Mouse (Mus musculus): ENCODE measurements around the gene Sema4a. TPM values are rescaled to one million over a fixed set of nuclear protein-coding genes. Genes with fewer than 3 reads are reported as not detected.
"Not testable (repeated sequence)": the region's sequence is repeated elsewhere in the genome, so short reads cannot be mapped to it uniquely, and the experiment has no call there.

Sema4a gene
- polyA plus RNA-seq, 1 experiment from 2014 or later = 21.8 TPM

- H3K4me2 ChIP-seq = peak overlapping the region; percentile 49
- H3K27ac ChIP-seq (replicated peaks) = no peak overlapping the region
- peaks cover 10% of the 10 kb centered on the region for H3K4me1 ChIP-seq (replicated peaks)
- no peak overlapping the region for H3K4me3 ChIP-seq
- ATAC-seq (ENCODE audit: low read depth) = no peak
- H3K36me3 ChIP-seq = peaks cover 57% of the 10 kb centered on the region
- H3K27me3 ChIP-seq = peaks cover 7% of the 10 kb centered on the region; the same call in 1 of the 2 replicates
- H3K9me3 ChIP-seq = no peaks in the 10 kb centered on the region
- no peak overlapping the region for H3K9ac ChIP-seq
- WGBS = 79% methylated on average over 10 of the region's 10 CpGs
Measured at GRCm38 (mm10) chr3:88437454-88437853, 23.5 kb downstream of the Sema4a start.

GRCm38 (mm10) chr3:88436395-88437201 lies 24.4 kb downstream of the Sema4a start:
- WGBS = 11% methylated on average over 29 of the region's 29 CpGs
- Histone ChIP-seq H3K9ac (peak overlapping the region; percentile 23; the same call in 1 of the 2 replicates), H3K27ac (replicated peaks) (no peak overlapping the region), H3K4me2 (peak overlapping the region; percentile 49), H3K4me3 (peak overlapping the region; percentile 22), H3K9me3 (no peaks in the 10 kb centered on the region), H3K27me3 (0 out of 2 replicates have a peak, but pooled peaks cover 1% of the 10 kb centered on the region), H3K36me3 (peaks cover 57% of the 10 kb centered on the region), H3K4me1 (replicated peaks) (peaks cover 10% of the 10 kb centered on the region)
- ATAC-seq (ENCODE audit: low read depth) = peak; percentile 73

- Histone ChIP-seq H3K9ac (no peak overlapping the region), H3K4me2 (no peak overlapping the region), H3K9me3 (no peaks in the 10 kb centered on the region), H3K4me3 (no peak overlapping the region), H3K4me1 (replicated peaks) (peaks cover 4% of the 10 kb centered on the region), H3K27me3 (no peaks in the 10 kb centered on the region), H3K36me3 (peaks cover 55% of the 10 kb centered on the region), H3K27ac (replicated peaks) (no peak overlapping the region)
- ATAC-seq (ENCODE audit: low read depth) = no peak
- WGBS = 66% methylated on average over 10 of the region's 10 CpGs
Measured at GRCm38 (mm10) chr3:88435515-88435914, 25.5 kb downstream of the Sema4a start.

- not testable (repeated sequence) for H3K36me3 ChIP-seq; H3K4me3 ChIP-seq; H3K9me3 ChIP-seq; H3K4me2 ChIP-seq; H3K27ac ChIP-seq (replicated peaks); H3K9ac ChIP-seq; H3K27me3 ChIP-seq; ATAC-seq (ENCODE audit: low read depth); H3K4me1 ChIP-seq (replicated peaks)
- 72% methylated on average over 8 of the region's 8 CpGs for WGBS
Measured at GRCm38 (mm10) chr3:88428639-88429038, 32.3 kb downstream of the Sema4a start.

- Histone ChIP-seq H3K4me3 (no peak overlapping the region), H3K9ac (no peak overlapping the region), H3K4me2 (no peak overlapping the region), H3K27me3 (no peaks in the 10 kb centered on the region), H3K9me3 (no peaks in the 10 kb centered on the region), H3K4me1 (replicated peaks) (peaks cover 21% of the 10 kb centered on the region), H3K36me3 (no peaks in the 10 kb centered on the region), H3K27ac (replicated peaks) (no peak overlapping the region)
- 86% methylated on average over 4 of the region's 4 CpGs for WGBS
- ATAC-seq (ENCODE audit: low read depth) = no peak
Measured at GRCm38 (mm10) chr3:88427342-88427905, 33.6 kb downstream of the Sema4a start.

GRCm38 (mm10) chr3:88425708-88426420 lies 35.1 kb downstream of the Sema4a start:
- no peaks in the 10 kb centered on the region for H3K27me3 ChIP-seq
- peaks cover 33% of the 10 kb centered on the region for H3K4me1 ChIP-seq (replicated peaks)
- H3K9ac ChIP-seq = peak overlapping the region; percentile 18; the same call in 1 of the 2 replicates
- WGBS = 82% methylated on average over 10 of the region's 10 CpGs
- no peak overlapping the region for H3K27ac ChIP-seq (replicated peaks)
- H3K4me3 ChIP-seq = 0 out of 2 replicates have a peak overlapping the region, but pooled peaks have one; percentile 79
- H3K36me3 ChIP-seq = peaks cover 5% of the 10 kb centered on the region
- H3K9me3 ChIP-seq = no peaks in the 10 kb centered on the region
- H3K4me2 ChIP-seq = no peak overlapping the region
- no peak for ATAC-seq (ENCODE audit: low read depth)

GRCm38 (mm10) chr3:88425330-88425689 lies 35.7 kb downstream of the Sema4a start:
- H3K9me3 ChIP-seq = no peaks in the 10 kb centered on the region
- H3K4me3 ChIP-seq = peak overlapping the region; percentile 79; the same call in 1 of the 2 replicates
- H3K4me1 ChIP-seq (replicated peaks) = peaks cover 33% of the 10 kb centered on the region
- H3K27ac ChIP-seq (replicated peaks) = no peak overlapping the region
- no peaks in the 10 kb centered on the region for H3K27me3 ChIP-seq
- no peak for ATAC-seq (ENCODE audit: low read depth)
- H3K36me3 ChIP-seq = peaks cover 11% of the 10 kb centered on the region
- H3K9ac ChIP-seq = peak overlapping the region; percentile 18; the same call in 1 of the 2 replicates
- 10% methylated on average over 2 of the region's 2 CpGs for WGBS
- H3K4me2 ChIP-seq = peak overlapping the region; percentile 75

GRCm38 (mm10) chr3:88424605-88425329 lies 36.2 kb downstream of the Sema4a start, which contains the start of gene Slc25a44:
Slc25a44 (minus strand) TSS chr3:88425139.
- peak; percentile 97 for ATAC-seq (ENCODE audit: low read depth)
- under 1% methylated on average over 35 of the region's 35 CpGs for WGBS
- Histone ChIP-seq H3K27ac (replicated peaks) (peak within 1 kb of the TSS; percentile 81), H3K27me3 (no peaks in the 10 kb centered on the region), H3K4me1 (replicated peaks) (peaks cover 37% of the 10 kb centered on the region), H3K4me2 (peak within 1 kb of the TSS; percentile 75), H3K9ac (peak within 1 kb of the TSS; percentile 82), H3K36me3 (peaks cover 16% of the 10 kb centered on the region), H3K4me3 (peak within 1 kb of the TSS; percentile 79), H3K9me3 (no peaks in the 10 kb centered on the region)

GRCm38 (mm10) chr3:88422020-88422720 lies 38.8 kb downstream of the Sema4a start:
- no peak for ATAC-seq (ENCODE audit: low read depth)
- H3K4me3 ChIP-seq = no peak overlapping the region
- H3K4me1 ChIP-seq (replicated peaks) = peaks cover 54% of the 10 kb centered on the region
- 32% methylated on average over 9 of the region's 9 CpGs for WGBS
- H3K9me3 ChIP-seq = no peaks in the 10 kb centered on the region
- H3K4me2 ChIP-seq = peak overlapping the region; percentile 30
- peaks cover 42% of the 10 kb centered on the region for H3K36me3 ChIP-seq
- no peaks in the 10 kb centered on the region for H3K27me3 ChIP-seq
- peak overlapping the region; percentile 55; the same call in 1 of the 2 replicates for H3K9ac ChIP-seq
- peak overlapping the region; percentile 35; the same call in 1 of the 2 replicates for H3K27ac ChIP-seq (replicated peaks)

- no peak overlapping the region for H3K4me3 ChIP-seq
- H3K9ac ChIP-seq = no peak overlapping the region
- ATAC-seq (ENCODE audit: low read depth) = no peak
- H3K4me1 ChIP-seq (replicated peaks) = peaks cover 54% of the 10 kb centered on the region
- H3K27ac ChIP-seq (replicated peaks) = no peak overlapping the region
- H3K36me3 ChIP-seq = peaks cover 56% of the 10 kb centered on the region
- WGBS = 93% methylated on average over 19 of the region's 19 CpGs
- H3K9me3 ChIP-seq = no peaks in the 10 kb centered on the region
- no peak overlapping the region for H3K4me2 ChIP-seq
- H3K27me3 ChIP-seq = no peaks in the 10 kb centered on the region
Measured at GRCm38 (mm10) chr3:88420771-88421170, 40.2 kb downstream of the Sema4a start.

- no peak overlapping the region for H3K27ac ChIP-seq (replicated peaks)
- H3K4me2 ChIP-seq = no peak overlapping the region
- H3K9ac ChIP-seq = 0 out of 2 replicates have a peak overlapping the region, but pooled peaks have one; percentile 17
- ATAC-seq (ENCODE audit: low read depth) = no peak
- no peaks in the 10 kb centered on the region for H3K27me3 ChIP-seq
- H3K36me3 ChIP-seq = peaks cover 83% of the 10 kb centered on the region
- WGBS = 89% methylated on average over 6 of the region's 6 CpGs
- no peak overlapping the region for H3K4me3 ChIP-seq
- no peaks in the 10 kb centered on the region for H3K9me3 ChIP-seq
- H3K4me1 ChIP-seq (replicated peaks) = peaks cover 39% of the 10 kb centered on the region
Measured at GRCm38 (mm10) chr3:88418016-88418415, 43.0 kb downstream of the Sema4a start.

All from neural tube, embryonic 13.5 days (tissue).